Mouse (Mus musculus) liver, adult (tissue): ENCODE measurements around the gene Col1a2.

Experiments used
- GATA4 ChIP-seq: IDR thresholded peaks from 2 replicates; pipeline ENCODE4 v1.6.1; 2014; ENCODE audit warnings: mild to moderate bottlenecking, low read length; ENCODE audit not compliant: insufficient replicate concordance

The Col1a2 gene

DNA sequence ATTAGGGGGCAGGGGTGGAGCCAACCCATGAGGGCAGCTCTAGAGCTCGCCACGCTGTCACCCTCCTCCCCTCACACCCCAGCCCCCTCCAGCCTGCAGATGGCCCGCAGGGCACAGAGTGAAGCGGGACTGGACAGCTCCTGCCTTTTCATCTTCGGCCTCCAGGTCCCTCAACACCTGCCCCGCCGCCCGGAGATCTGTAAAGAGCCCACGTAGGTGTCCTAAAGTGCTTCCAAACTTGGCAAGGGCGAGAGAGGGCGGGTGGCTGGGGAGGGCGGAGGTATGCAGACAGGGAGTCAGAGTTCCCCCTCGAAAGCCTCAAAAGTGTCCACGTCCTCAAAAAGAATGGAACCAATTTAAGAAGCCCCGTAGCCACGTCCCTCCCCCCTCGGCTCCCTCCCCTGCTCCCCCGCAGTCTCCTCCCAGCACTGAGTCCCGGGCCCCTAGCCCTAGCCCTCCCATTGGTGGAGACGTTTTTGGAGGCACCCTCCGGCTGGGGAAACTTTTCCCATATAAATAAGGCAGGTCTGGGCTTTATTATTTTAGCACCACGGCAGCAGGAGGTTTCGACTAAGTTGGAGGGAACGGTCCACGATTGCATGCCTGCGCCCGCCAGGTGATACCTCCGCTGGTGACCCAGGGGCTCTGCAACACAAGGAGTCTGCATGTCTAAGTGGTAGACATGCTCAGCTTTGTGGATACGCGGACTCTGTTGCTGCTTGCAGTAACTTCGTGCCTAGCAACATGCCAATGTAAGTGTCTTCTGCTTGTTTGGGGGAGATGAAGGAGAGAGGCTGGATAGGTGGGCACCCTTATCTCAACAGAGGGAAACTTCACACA is 764 bp downstream of the Col1a2 start:
- no peak for TF ChIP-seq GATA4

DNA sequence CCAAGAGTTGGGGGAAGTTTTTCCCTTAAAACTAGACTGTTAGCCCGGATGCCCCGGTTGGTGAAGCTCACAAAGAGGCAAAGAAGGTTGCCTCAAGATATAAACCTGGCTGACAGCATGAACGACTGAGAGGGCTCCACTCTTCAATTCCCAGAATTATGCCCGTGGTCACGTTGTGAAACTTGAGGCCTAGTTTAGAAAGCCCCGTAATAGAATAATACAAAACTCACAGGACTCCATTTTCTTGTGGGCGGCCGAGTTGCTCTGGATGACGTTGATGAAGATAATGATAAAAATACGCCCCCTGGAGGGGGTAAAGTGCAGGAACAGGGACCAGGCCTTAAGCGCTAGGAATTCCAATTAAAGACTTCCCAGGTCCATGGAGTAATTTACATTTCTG is 1.5 kb downstream of the Col1a2 start:
- no peak for TF ChIP-seq GATA4

DNA sequence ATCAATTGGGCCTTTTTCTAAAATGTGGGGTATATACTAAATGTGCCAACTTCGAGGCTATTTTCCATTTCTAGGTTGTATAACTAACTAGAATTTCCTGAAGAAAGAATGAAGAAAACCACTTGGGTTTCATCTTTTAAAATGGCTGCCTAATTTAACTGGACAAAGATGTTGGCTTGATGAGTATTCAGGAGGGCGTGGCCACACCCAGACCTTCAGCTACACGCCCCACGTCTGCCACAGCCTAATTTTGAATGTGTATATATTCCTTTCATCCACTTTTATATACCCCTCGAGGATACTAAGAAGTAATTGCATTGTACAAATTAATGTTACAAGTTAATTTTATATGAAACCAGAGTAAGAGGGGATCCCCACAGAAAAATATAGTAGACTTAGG is 2.2 kb downstream of the Col1a2 start:
- no peak for TF ChIP-seq GATA4

DNA sequence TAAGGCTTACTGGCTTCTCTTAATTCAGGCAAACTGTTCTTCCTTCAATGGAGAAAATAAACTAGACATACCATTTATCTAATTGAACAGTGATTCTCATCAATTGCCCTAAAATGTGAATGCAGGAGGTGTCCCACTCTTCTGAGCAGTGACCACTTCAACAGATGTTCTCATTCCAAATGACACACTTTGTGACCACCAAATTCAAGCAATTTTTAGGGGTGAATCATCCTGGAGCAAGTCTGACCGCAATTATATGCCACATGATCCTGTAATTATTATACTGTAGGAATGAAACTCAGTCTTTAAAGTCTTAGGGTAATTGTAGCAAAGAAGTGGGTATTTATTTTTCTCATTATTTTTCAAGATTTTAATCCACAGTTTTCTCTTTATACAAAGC is 2.7 kb downstream of the Col1a2 start:
- no peak for TF ChIP-seq GATA4

DNA sequence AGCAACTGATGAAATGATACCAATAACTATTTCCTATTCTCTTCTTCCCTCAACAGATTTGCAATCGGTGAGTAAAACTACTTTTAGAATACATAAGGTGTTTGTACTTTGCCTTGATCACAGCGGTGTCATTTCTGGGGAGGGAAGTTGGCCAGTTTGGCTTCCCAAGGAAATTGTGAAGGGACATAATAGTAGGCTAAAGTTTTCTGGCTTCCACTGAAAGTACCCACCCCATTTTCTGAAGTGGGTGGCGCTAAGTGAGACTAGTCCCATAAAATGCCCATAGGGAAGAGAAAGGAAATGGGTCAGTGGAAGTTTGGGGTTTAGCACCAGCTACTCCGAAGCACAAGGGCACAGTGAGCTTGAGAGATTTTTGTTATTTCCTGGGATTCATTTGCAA is 3.7 kb downstream of the Col1a2 start:
- TF ChIP-seq GATA4 = no peak

DNA sequence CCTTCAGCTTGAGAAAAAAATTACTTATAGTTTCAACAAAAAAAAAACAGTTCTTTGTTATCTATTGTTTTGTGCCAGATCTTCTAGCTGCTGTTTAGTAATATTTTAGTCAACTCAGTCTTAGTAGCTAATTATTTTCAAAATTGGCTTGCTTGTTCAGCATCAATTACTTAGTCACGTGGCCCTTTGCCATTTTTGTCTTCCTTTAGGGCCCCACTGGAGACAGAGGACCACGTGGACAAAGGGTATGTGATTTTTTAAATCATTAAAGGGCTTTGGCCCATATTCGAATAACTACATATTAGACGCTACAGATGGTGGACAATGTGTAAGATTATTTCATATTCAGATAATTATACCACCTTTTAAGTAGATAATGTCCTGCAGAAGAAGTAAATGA is 4.8 kb downstream of the Col1a2 start:
- no peak for TF ChIP-seq GATA4

DNA sequence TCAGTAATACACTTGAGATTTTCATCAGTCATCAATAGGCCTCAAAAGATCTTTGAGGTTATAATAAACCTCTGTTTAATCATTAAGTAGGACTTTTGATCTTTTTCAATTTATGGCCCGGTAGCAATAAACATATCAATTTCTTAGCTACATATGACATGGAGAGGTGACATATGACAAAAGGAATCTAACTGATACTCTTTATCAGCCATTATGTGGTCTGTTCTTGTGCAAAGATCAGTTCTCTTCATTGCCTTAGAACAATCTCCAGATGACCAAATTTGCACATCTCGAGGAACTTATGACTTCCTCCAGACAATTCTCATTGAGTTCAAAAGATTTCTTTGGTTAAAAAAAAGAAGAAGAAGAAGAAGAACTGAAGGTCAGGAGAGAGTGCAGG is 10.1 kb downstream of the Col1a2 start:
- TF ChIP-seq GATA4 = no peak

DNA sequence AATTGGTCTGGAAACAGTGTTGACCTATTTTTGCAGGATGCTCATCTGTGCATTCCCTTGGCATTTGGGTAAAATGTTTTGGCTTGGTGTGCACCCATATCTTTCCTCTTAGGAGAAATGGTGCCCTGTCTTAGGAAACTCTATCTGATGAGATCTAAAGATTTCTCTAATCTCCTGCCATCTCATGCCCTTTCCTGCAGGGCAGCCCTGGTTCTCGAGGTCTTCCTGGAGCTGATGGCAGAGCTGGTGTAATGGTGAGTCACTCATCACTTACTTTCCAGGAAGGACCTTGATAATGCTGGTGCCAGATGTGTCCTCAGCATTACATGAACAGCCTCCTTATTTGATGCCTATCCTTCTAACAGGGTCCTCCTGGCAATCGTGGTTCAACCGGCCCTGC is 16.4 kb downstream of the Col1a2 start:
- no peak for TF ChIP-seq GATA4

DNA sequence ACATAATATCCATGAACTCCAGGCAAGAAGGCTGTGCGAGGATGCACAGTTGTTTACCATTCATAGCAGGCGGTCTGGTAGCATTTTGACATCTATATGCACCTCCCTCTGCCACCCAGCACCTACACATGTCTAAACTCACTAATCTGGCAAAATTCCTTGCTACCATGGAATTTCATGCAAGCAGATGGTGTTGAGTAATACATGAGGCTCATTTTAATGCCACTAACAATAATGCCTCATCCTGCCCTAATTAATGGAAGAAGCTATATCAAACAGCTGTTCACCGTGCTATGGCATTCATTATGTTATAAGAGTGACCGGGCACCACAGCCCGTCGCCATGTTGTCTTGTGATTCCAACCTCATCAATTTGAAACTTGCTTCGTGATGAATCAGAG is 23.8 kb downstream of the Col1a2 start:
- TF ChIP-seq GATA4 = no peak

DNA sequence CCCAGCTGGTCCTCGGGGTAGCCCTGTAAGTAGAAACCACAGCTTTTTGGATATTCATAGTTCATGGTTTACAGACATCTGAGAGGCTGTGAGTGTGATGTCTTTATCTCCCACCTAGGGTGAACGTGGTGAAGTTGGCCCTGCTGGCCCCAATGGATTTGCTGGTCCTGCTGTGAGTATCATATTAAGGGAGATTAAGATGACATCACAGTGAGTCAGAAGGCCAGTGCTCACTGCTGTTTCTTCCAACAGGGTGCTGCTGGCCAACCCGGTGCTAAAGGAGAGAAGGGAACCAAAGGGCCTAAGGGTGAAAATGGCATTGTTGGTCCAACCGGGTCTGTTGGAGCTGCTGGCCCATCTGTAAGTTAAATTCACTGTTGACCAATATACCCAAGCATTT is 26.4 kb downstream of the Col1a2 start:
- no peak for TF ChIP-seq GATA4

DNA sequence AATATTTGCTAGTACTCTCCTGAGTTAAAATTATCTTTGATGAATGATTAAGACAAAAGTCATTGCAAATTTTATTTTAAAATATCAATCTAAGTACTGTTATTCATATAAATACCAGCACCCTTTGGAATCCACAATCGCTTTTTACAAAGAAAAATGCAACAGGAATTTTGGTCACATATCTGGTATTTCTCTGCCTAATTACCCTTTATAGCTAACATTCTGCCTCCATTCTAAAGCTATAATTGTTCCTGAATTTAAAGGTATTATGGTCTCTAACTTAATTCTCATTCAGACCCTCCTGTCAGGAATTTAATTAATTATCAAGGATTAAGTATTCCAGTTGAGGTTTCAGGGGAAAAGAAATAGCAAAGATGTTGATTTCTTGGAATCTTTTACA is 28.3 kb downstream of the Col1a2 start:
- no peak for TF ChIP-seq GATA4

DNA sequence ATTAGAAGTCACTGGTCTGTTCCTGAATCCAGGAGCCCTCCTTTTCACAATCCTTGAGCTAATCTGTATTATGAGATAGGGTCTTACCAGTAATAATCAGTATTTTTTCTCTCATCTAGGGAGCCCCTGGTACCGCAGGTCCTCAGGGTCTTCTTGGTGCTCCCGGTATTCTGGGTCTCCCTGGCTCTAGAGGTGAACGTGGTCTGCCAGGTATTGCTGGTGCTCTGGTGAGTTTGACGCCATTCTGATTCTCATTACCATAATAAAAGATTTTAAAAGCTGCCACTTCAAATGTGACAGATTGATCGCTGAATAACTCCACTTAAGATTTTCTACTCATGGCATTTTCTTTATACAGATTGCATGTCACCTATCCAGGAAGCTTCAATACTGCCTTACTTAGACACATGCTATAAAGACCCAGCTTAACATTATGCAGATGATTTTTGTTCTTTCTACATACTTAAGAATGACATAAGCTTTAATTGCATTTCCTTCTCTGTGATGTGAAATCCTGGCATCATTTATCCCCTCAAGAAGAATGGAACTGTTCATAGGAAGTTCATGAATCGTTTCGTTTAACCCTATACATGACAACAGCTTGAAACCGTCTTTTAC is 30.0 kb downstream of the Col1a2 start:
- TF ChIP-seq GATA4 = no peak

DNA sequence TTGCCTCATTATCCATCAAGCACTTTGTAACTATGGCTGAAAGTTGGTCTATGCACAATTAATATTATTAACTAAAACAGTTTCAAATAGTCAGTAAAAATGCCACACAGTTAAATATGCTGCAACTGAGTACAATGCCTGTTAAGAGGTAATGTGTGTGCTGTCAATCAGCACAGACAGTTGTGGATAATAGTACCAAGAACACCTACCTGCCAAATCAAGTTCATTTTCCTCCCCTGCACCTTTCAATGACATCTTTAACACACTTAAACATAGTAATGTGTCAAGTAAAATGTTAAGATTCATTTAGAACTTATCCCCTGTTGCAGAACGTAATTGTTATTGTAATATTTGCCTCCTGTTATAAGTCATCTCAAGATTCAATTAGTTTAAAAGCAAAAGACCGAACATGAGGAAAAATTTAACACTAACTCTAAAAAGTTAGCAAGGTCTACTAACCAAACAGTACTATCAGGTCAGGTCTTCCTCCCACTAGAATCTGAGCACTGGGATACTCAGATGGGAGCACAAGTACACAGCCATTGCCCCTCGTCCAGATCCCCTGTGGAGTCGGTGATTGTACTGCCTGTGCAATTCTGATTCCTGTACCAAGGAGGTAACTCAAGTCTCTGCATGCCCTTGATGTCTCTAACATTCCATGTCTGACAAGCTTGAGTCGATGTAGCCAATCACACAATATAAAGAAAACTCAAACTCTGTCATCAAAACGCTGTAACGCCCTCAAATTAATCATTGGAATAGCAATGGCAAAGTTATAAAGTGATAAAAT is 37.5 kb downstream of the Col1a2 start:
- no peak for TF ChIP-seq GATA4

DNA sequence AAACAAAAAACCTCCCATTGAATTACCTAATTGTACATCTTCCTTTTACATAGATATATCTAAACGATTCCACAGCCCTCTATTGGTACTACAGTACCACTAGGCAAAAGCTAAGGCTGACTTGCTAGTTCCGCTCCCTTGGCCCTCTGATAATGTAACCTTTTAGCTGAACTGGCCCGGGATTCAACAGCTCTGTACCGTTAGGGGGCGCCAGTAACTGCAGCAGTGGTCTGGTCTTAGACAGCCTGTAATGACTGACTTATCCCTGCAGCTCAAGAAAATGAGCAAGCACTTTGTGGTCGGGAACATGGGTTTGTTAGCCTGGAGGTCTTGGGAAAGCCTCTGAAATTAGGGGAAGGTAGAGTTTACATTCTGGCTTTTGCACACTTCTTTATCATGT is 39.9 kb downstream of the Col1a2 start:
- no peak for TF ChIP-seq GATA4

DNA sequence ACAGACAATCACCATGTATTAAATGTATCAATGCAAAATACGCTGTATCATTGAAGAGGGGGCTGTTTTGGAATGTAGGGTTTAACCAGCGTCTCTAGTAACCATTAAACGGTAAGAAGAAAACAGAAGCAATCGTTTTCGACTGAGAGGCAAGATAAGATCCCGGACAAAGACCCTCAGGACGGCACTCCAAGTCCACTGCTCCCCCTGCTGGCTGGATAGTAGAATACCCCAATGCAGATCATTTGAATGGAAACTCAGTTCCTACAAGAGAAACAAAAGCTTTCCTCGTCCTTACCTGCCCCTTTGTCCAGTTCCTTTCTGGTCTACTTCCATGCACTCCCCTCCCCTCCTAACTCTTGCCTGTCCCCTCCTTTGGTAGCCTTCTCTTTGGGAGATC is 41.1 kb downstream of the Col1a2 start:
- TF ChIP-seq GATA4 = no peak

DNA sequence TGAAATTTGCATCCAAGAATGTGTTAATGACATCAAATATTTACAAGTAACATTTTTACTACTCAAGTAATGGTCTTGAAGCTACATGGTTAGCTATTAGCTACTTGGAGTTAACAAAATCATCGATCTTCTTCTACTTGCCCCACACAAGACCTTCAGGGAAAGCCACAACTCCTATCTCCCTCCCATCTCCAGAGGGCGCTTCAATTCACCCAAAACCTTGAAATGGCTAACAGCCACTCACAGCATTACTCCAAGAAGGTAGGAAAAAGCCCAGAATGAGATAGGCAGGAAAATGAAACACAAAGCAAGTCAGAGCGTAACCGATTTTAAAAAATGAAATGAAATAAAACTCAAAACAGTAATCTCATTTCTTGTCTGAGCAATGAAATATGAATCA is 44.3 kb downstream of the Col1a2 start:
- no peak for TF ChIP-seq GATA4
